Mouse (Mus musculus): ENCODE data around the gene Ccdc88c.

Gene Ccdc88c

GRCm38 (mm10) chr12:100924646-100925339, 104.1 kb downstream of the Ccdc88c start:
- no peak for DNase-seq

- DNase-seq, result peak; percentile 67
These were observed 118.1 kb downstream of the Ccdc88c start for GRCm38 (mm10) chr12:100910731-100911130.

- peak; percentile 53 for DNase-seq
These were observed 119.1 kb downstream of the Ccdc88c start for GRCm38 (mm10) chr12:100909765-100910164.

GRCm38 (mm10) chr12:100908298-100909034, 120.4 kb downstream of the Ccdc88c start:
- DNase-seq, result no peak

- peak; percentile 57 for DNase-seq
These were observed 121.1 kb downstream of the Ccdc88c start, which contains the start of gene Gpr68 for GRCm38 (mm10) chr12:100907598-100908297. Gene Gpr68 (minus strand): TSS chr12:100908198.

GRCm38 (mm10) chr12:100906861-100907260, 122.0 kb downstream of the Ccdc88c start:
- no peak for DNase-seq

GRCm38 (mm10) chr12:100903761-100904160, 125.1 kb downstream of the Ccdc88c start:
- DNase-seq, result peak; percentile 55

- no peak for DNase-seq
These were observed 127.5 kb downstream of the Ccdc88c start for GRCm38 (mm10) chr12:100901386-100901785.

GRCm38 (mm10) chr12:100900901-100901300, 128.0 kb downstream of the Ccdc88c start:
- no peak for DNase-seq

- peak; percentile 81 for DNase-seq
These were observed 129.7 kb downstream of the Ccdc88c start for GRCm38 (mm10) chr12:100899111-100899640.

GRCm38 (mm10) chr12:100897736-100898650, 130.9 kb downstream of the Ccdc88c start:
- peak; percentile 82 for DNase-seq

GRCm38 (mm10) chr12:100896661-100897060, 132.2 kb downstream of the Ccdc88c start:
- no peak for DNase-seq

GRCm38 (mm10) chr12:100895504-100895903, 133.4 kb downstream of the Ccdc88c start:
- DNase-seq, result no peak

- DNase-seq, result no peak
These were observed 138.3 kb downstream of the Ccdc88c start for GRCm38 (mm10) chr12:100890548-100890947.

- peak; percentile 49 for DNase-seq
These were observed 141.0 kb downstream of the Ccdc88c start for GRCm38 (mm10) chr12:100887801-100888258.

GRCm38 (mm10) chr12:100886877-100887276, 142.0 kb downstream of the Ccdc88c start:
- DNase-seq, result no peak

- DNase-seq, result no peak
These were observed 143.3 kb downstream of the Ccdc88c start for GRCm38 (mm10) chr12:100885585-100885984.

GRCm38 (mm10) chr12:100883168-100883567, 145.7 kb downstream of the Ccdc88c start:
- DNase-seq, result no peak

- no peak for DNase-seq
These were observed 150.3 kb downstream of the Ccdc88c start for GRCm38 (mm10) chr12:100878556-100878955.

- DNase-seq, result no peak
These were observed 150.9 kb downstream of the Ccdc88c start for GRCm38 (mm10) chr12:100877936-100878335.

- DNase-seq, result no peak
These were observed 152.9 kb downstream of the Ccdc88c start for GRCm38 (mm10) chr12:100875960-100876359.

- DNase-seq, result no peak
These were observed 153.3 kb downstream of the Ccdc88c start for GRCm38 (mm10) chr12:100875553-100875952.
